Mouse (Mus musculus) myocyte (in vitro differentiated cells): Measurements from ENCODE around the gene Gm10964. TPM values are rescaled to one million over a fixed set of nuclear protein-coding genes. Genes with fewer than 3 reads are reported as not detected.

Source experiments
- H3K27me3 ChIP-seq: one replicate; pipeline ENCODE4 v1.6.1; 2011; ENCODE audit not compliant: control insufficient read depth, insufficient read depth, insufficient read length
- H3K36me3 ChIP-seq: one replicate; pipeline ENCODE4 v1.6.1; 2011; ENCODE audit not compliant: control insufficient read depth, insufficient read depth
- H3K4me2 ChIP-seq: one replicate; pipeline ENCODE4 v1.6.1; 2011; ENCODE audit warnings: low read depth, control low read depth
- H3K4me3 ChIP-seq: one replicate; pipeline ENCODE4 v1.5.1; 2011; ENCODE audit warnings: mild to moderate bottlenecking, control low read depth, moderate library complexity
- H3K79me2 ChIP-seq: one replicate; pipeline ENCODE4 v1.6.1; 2011; ENCODE audit not compliant: control insufficient read depth, insufficient read depth
- H3ac ChIP-seq: one replicate; pipeline ENCODE4 v1.6.1; 2011; ENCODE audit not compliant: control insufficient read depth, insufficient read length
- CEBPB ChIP-seq: IDR thresholded peaks from 2 replicates; pipeline ENCODE4 v1.6.1; 2011; ENCODE audit warnings: mild to moderate bottlenecking, moderate library complexity; ENCODE audit not compliant: poor library complexity, insufficient read depth, severe bottlenecking
- E2F4 ChIP-seq: IDR thresholded peaks from one replicate; pipeline ENCODE4 v1.6.1; 2011; ENCODE audit warnings: mild to moderate bottlenecking, control low read depth, moderate library complexity; ENCODE audit not compliant: insufficient read depth
- MAX ChIP-seq: IDR thresholded peaks from one replicate; pipeline ENCODE4 v1.6.1; 2011; ENCODE audit warnings: low read depth, mild to moderate bottlenecking, control low read depth
- MYOD1 ChIP-seq, 3 experiments: IDR thresholded peaks; one replicate each; pipeline ENCODE4 v1.6.1; 2011; ENCODE audit warnings: control low read depth in 2 of 3, low read depth in 2 of 3, mild to moderate bottlenecking in 2 of 3, moderate library complexity in 1 of 3; ENCODE audit not compliant: insufficient read length in 2 of 3, control insufficient read depth in 1 of 3
- MYOG ChIP-seq, 3 experiments: IDR thresholded peaks; one replicate each; pipeline ENCODE4 v1.6.1; 2011; ENCODE audit warnings: control low read depth in 2 of 3, low read depth in 2 of 3, mild to moderate bottlenecking in 2 of 3; ENCODE audit not compliant: insufficient read length in 2 of 3, control insufficient read depth in 1 of 3, insufficient read depth in 1 of 3
- POLR2A ChIP-seq: IDR thresholded peaks from one replicate; pipeline ENCODE4 v1.6.1; 2011; ENCODE audit warnings: low read depth, mild to moderate bottlenecking, control low read depth, moderate library complexity; ENCODE audit not compliant: insufficient read length
- POLR2AphosphoS2 ChIP-seq: IDR thresholded peaks from one replicate; pipeline ENCODE4 v1.6.1; 2011; ENCODE audit warnings: low read depth, control low read depth; ENCODE audit not compliant: insufficient read length
- REST ChIP-seq: IDR thresholded peaks from one replicate; pipeline ENCODE4 v1.6.1; 2011; ENCODE audit warnings: mild to moderate bottlenecking, control low read depth, moderate library complexity; ENCODE audit not compliant: insufficient read depth, insufficient read length
- SRF ChIP-seq: IDR thresholded peaks from one replicate; pipeline ENCODE4 v1.6.1; 2011; ENCODE audit warnings: low read depth; ENCODE audit not compliant: control insufficient read depth, insufficient read length
- TCF12 ChIP-seq: IDR thresholded peaks from one replicate; pipeline ENCODE4 v1.6.1; 2011; ENCODE audit warnings: mild to moderate bottlenecking, control low read depth; ENCODE audit not compliant: poor library complexity, insufficient read depth, severe bottlenecking
- TCF3 ChIP-seq: IDR thresholded peaks from one replicate; pipeline ENCODE4 v1.6.1; 2011; ENCODE audit warnings: low read depth, control low read depth; ENCODE audit not compliant: insufficient read length
- USF1 ChIP-seq: IDR thresholded peaks from one replicate; pipeline ENCODE4 v1.6.1; 2011; ENCODE audit warnings: low read depth, mild to moderate bottlenecking, control low read depth, moderate library complexity
- polyA plus RNA-seq: library from polyadenylated mRNA; unstranded; fragments of >200 nt; fragmentation: generic; extraction: Trizol; gene quantifications from one replicate; pipeline ENCODE4 v1.2.1, GENCODE M21; 2012; ENCODE audit warnings: missing spikeins

The Gm10964 gene
- polyA plus RNA-seq, 1 experiment: not detected

DNA sequence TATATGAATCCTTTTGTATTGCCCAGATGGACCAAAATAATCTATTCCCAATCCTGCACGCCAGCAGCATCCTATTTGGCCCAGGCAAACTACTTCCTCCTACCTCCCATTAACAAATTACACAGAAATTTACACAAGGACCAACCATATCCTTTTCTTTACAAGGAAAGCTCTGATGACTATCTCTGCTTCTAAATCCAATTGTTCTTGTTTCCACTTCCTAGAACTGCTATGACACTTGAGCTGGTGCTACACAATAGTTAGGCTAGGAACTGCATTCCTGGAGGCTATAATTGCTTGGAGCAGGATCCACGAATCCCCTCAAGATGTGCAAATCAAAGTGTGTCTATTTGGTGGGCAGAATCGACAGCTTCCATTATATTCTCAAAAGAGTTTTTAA, 27.6 kb downstream of the Gm10964 start:
- Histone ChIP-seq H3K4me2 (no peak overlapping the region), H3K79me2 (peaks cover 10% of the 10 kb centered on the region), H3K4me3 (no peak overlapping the region), H3K27me3 (no peaks in the 10 kb centered on the region), H3ac (no peak overlapping the region), H3K36me3 (peaks cover 43% of the 10 kb centered on the region)
- TF ChIP-seq CEBPB (no peak), MYOG (IDR thresholded peaks at IDR 0.05; ENCODE audit: control insufficient read depth in 1 of 3, insufficient read depth in 1 of 3, insufficient read length in 2 of 3, low read depth in 2 of 3) (no peak), MAX (no peak), TCF12 (no peak), USF1 (no peak), TCF3 (no peak), MYOD1 (IDR thresholded peaks at IDR 0.05; ENCODE audit: control insufficient read depth in 1 of 3, insufficient read length in 2 of 3, low read depth in 2 of 3) (no peak), POLR2AphosphoS2 (no peak), SRF (no peak)

DNA sequence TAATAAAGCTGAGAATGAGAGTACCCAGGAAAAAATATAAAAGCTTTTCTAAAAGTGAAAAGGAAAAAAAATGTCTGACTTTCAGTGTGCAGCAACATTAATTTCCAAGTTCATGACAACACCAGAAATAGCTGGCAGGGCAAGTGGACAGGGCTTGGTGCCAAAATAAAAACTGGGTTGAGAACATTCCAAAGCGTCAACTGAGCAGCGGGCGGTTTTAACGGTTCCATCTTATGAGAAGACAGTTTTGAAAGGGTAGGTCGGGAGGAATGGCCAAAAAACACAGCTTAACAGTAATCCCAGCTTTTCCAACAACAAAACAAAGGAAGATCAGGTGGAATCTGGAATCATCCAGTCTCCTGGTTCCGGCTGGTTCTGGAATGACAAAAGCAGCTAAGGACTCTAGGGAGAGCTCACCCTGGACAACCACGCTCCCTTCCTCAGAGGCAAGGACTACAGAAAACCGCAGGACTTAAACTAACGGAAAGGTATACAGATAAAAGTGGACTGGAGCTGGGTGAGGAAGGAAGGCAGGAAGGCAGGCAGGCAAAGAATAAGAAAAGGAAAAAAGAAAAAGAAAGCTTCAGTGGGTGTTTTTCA, 32.5 kb downstream of the Gm10964 start:
- no peak overlapping the region for H3K4me3 ChIP-seq
- H3ac ChIP-seq: no peak overlapping the region
- no peaks in the 10 kb centered on the region for H3K27me3 ChIP-seq
- H3K36me3 ChIP-seq: peaks cover 39% of the 10 kb centered on the region
- no peak overlapping the region for H3K4me2 ChIP-seq
- TF ChIP-seq MYOD1 (IDR thresholded peaks at IDR 0.05; ENCODE audit: control insufficient read depth in 1 of 3, insufficient read length in 2 of 3, low read depth in 2 of 3) (no peak), E2F4 (no peak), POLR2A (no peak), SRF (no peak), REST (no peak), MYOG (IDR thresholded peaks at IDR 0.05; ENCODE audit: control insufficient read depth in 1 of 3, insufficient read depth in 1 of 3, insufficient read length in 2 of 3, low read depth in 2 of 3) (no peak), TCF3 (no peak), TCF12 (no peak), USF1 (no peak), MAX (no peak), CEBPB (no peak)
- peaks cover 46% of the 10 kb centered on the region for H3K79me2 ChIP-seq

DNA sequence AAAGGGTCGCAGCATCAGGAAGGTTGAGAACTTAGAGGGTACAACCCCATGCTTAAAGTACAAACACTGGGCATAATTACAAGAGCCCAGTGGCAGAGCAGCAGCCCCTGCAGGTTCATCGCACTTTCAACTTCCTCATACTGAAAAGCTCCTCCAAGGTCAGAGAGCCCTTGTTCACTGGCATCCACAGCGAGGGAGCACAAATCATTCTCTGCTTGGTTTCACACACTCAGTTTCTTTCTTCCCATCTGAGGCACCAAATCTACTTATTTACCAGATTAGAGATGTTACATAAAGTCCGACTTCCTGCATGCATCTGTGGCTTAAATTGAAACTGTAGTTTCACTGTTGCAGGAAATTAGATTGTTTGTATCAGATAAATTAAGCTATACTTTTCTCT, 33.7 kb downstream of the Gm10964 start:
- Histone ChIP-seq H3K36me3 (peaks cover 52% of the 10 kb centered on the region), H3K79me2 (peaks cover 57% of the 10 kb centered on the region), H3K4me2 (no peak overlapping the region), H3K27me3 (no peaks in the 10 kb centered on the region), H3K4me3 (no peak overlapping the region), H3ac (no peak overlapping the region)
- TF ChIP-seq E2F4: no peak
- no peak for TF ChIP-seq CEBPB
- no peak for TF ChIP-seq REST
- TF ChIP-seq TCF3: no peak
- no peak for TF ChIP-seq MAX

GRCm38 (mm10) chr3:103773508-103773907, 34.3 kb downstream of the Gm10964 start:
- H3K27me3 ChIP-seq: no peaks in the 10 kb centered on the region
- H3K4me3 ChIP-seq: no peak overlapping the region
- TF ChIP-seq USF1: no peak
- no peak for TF ChIP-seq MYOG (IDR thresholded peaks at IDR 0.05; ENCODE audit: control insufficient read depth in 1 of 3, insufficient read depth in 1 of 3, insufficient read length in 2 of 3, low read depth in 2 of 3)
- no peak for TF ChIP-seq TCF3
- TF ChIP-seq MYOD1 (IDR thresholded peaks at IDR 0.05; ENCODE audit: control insufficient read depth in 1 of 3, insufficient read length in 2 of 3, low read depth in 2 of 3): no peak
- no peak for TF ChIP-seq SRF
- no peak for TF ChIP-seq POLR2A
- no peak for TF ChIP-seq REST
- H3K36me3 ChIP-seq: peaks cover 48% of the 10 kb centered on the region
- H3K4me2 ChIP-seq: no peak overlapping the region
- H3K79me2 ChIP-seq: peaks cover 62% of the 10 kb centered on the region
- no peak overlapping the region for H3ac ChIP-seq

GRCm38 (mm10) chr3:103774009-103774408, 34.8 kb downstream of the Gm10964 start:
- H3K36me3 ChIP-seq: peaks cover 45% of the 10 kb centered on the region
- H3K4me2 ChIP-seq: no peak overlapping the region
- no peaks in the 10 kb centered on the region for H3K27me3 ChIP-seq
- TF ChIP-seq REST (no peak), POLR2A (no peak), SRF (no peak)
- no peak overlapping the region for H3K4me3 ChIP-seq
- no peak overlapping the region for H3ac ChIP-seq
- H3K79me2 ChIP-seq: peaks cover 67% of the 10 kb centered on the region

DNA sequence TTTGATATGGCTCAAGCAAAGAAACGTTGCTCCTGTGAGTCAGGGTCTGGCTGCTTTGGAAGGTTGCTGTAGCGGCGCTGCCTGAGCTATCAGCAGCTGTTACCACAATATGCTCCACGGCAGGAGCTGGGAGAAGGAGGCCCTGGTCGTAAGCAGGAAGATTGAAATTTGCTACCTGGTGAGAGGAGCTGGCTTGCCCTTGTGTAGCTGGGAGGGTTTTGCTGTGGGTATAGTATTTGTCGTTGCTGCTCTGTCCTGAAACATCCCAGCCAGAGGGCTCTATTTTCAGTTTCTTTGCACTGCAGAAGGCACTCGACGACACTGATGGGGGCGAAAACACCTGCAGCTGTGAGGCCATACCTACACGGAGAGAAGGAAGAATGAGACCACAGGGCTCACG, 38.8 kb downstream of the Gm10964 start:
- peaks cover 83% of the 10 kb centered on the region for H3K79me2 ChIP-seq
- no peak overlapping the region for H3K4me3 ChIP-seq
- H3ac ChIP-seq: no peak overlapping the region
- no peaks in the 10 kb centered on the region for H3K27me3 ChIP-seq
- TF ChIP-seq SRF: no peak
- TF ChIP-seq E2F4: no peak
- no peak for TF ChIP-seq MYOD1 (IDR thresholded peaks at IDR 0.05; ENCODE audit: control insufficient read depth in 1 of 3, insufficient read length in 2 of 3, low read depth in 2 of 3)
- no peak for TF ChIP-seq TCF12
- TF ChIP-seq TCF3: no peak
- H3K36me3 ChIP-seq: peaks cover 29% of the 10 kb centered on the region
- H3K4me2 ChIP-seq: no peak overlapping the region
